Mouse (Mus musculus) heart, adult 2 months (tissue): ENCODE results near the gene Rnf149. TPM values are rescaled to one million over a fixed set of nuclear protein-coding genes. Genes with fewer than 3 reads are reported as not detected.

Experiments used
- DNase-seq, 2 experiments: peaks; one replicate each; pipeline ENCODE4 v3.0.0; 2021
- H3K27ac ChIP-seq: fragments of 200-600 bp; 2 replicates; pipeline ENCODE4 v1.8.1; 2022
- H3K27me3 ChIP-seq: fragments of 200-500 bp; 2 replicates; pipeline ENCODE4 v1.6.1; 2012; ENCODE audit warnings: mild to moderate bottlenecking, low read length, inconsistent platforms, mixed read lengths; ENCODE audit not compliant: control insufficient read depth, insufficient read depth
- H3K36me3 ChIP-seq: fragments of 200-500 bp; 2 replicates; pipeline ENCODE4 v1.6.1; 2012; ENCODE audit warnings: low read length, inconsistent platforms; ENCODE audit not compliant: control insufficient read depth, insufficient read depth
- H3K4me1 ChIP-seq: fragments of 200-500 bp; 2 replicates; pipeline ENCODE4 v1.6.1; 2011; ENCODE audit warnings: low read length; ENCODE audit not compliant: control insufficient read depth, insufficient read depth
- H3K4me3 ChIP-seq: fragments of 200-600 bp; 2 replicates; pipeline ENCODE4 v1.8.1; 2022
- H3K79me2 ChIP-seq: fragments of 200-500 bp; replicated peaks from 2 replicates; pipeline ENCODE4 v1.6.1; 2012; ENCODE audit warnings: mild to moderate bottlenecking, inconsistent platforms, low read length, moderate library complexity, mixed read lengths; ENCODE audit not compliant: control insufficient read depth, insufficient read depth
- H3K9ac ChIP-seq: fragments of 200-500 bp; 2 replicates; pipeline ENCODE4 v1.6.1; 2012; ENCODE audit warnings: low read depth, mild to moderate bottlenecking, control low read depth, inconsistent platforms, low read length, mixed read lengths
- CTCF ChIP-seq: fragments of 200-600 bp; IDR thresholded peaks from 2 replicates; pipeline ENCODE4 v1.8.1; 2022; ENCODE audit warnings: antibody characterized with exemption, mild to moderate bottlenecking, moderate library complexity
- EP300 ChIP-seq: fragments of 200-500 bp; IDR thresholded peaks from 2 replicates; pipeline ENCODE4 v1.6.1; 2011; ENCODE audit warnings: low read depth, low read length, control low read depth; ENCODE audit not compliant: insufficient read depth
- POLR2A ChIP-seq: fragments of 200-500 bp; IDR thresholded peaks from 2 replicates; pipeline ENCODE4 v1.6.1; 2011; ENCODE audit warnings: mild to moderate bottlenecking, low read depth, low read length, control low read depth; ENCODE audit not compliant: insufficient read depth
- WGBS: fragments of 180-500 bp; shearing (Covaris S2); methylation state at CpG from one replicate; pipeline ENCODE4 v1.1.7; 2018; 5-methylcytosine and 5-hydroxymethylcytosine counted together
- intact Hi-C: fragments of 180-260 bp; cut with DNase I; formaldehyde crosslinking; loops from one replicate; pipeline ENCODE4 v1.15.1; 2025
- polyA plus RNA-seq: library from polyadenylated mRNA; depleted of rRNA; stranded (reverse); fragments of >200 nt; gene quantifications from 2 replicates; pipeline ENCODE4 v1.2.3, GENCODE M21; 2012
- total RNA-seq, 2 experiments: library from RNA; stranded (reverse); gene quantifications; 2 replicates each; pipeline ENCODE4 v1.2.3; 2021

Rnf149 gene
- total and polyA plus RNA-seq, 3 experiments, result 3.6 to 8.5 (median 7.0) TPM

GRCm38 (mm10) chr1:39571653-39572052 is 5.6 kb downstream of the Rnf149 start:
- peaks cover 2% of the 10 kb centered on the region for H3K4me1 ChIP-seq
- H3K36me3 ChIP-seq, result no peaks in the 10 kb centered on the region
- H3K79me2 ChIP-seq, result no peaks in the 10 kb centered on the region; the same call in 1 of the 2 replicates
- H3K4me3 ChIP-seq, result no peak overlapping the region
- TF ChIP-seq EP300, result no peak
- no peak for TF ChIP-seq POLR2A
- no peak for TF ChIP-seq CTCF
- WGBS, result 54% methylated on average over 6 of the region's 6 CpGs
- no peaks in the 10 kb centered on the region for H3K27me3 ChIP-seq
- no peak overlapping the region for H3K9ac ChIP-seq
- intact Hi-C loops, result no loop called here
- DNase-seq, result no peak
- no peak overlapping the region for H3K27ac ChIP-seq

- H3K27ac ChIP-seq, result no peak overlapping the region
- H3K27me3 ChIP-seq, result no peaks in the 10 kb centered on the region
- no peak for DNase-seq
- intact Hi-C loops, result no loop called here
- no peak overlapping the region for H3K4me3 ChIP-seq
- no peaks in the 10 kb centered on the region; the same call in 1 of the 2 replicates for H3K79me2 ChIP-seq
- H3K36me3 ChIP-seq, result no peaks in the 10 kb centered on the region
- TF ChIP-seq EP300 (no peak), CTCF (no peak), POLR2A (no peak)
- no peak overlapping the region for H3K9ac ChIP-seq
- H3K4me1 ChIP-seq, result no peaks in the 10 kb centered on the region
Observed at GRCm38 (mm10) chr1:39568079-39568478, 9.1 kb downstream of the Rnf149 start.

- Histone ChIP-seq H3K4me1 (no peaks in the 10 kb centered on the region), H3K36me3 (no peaks in the 10 kb centered on the region), H3K27me3 (no peaks in the 10 kb centered on the region), H3K79me2 (no peaks in the 10 kb centered on the region), H3K4me3 (no peak overlapping the region), H3K9ac (no peak overlapping the region), H3K27ac (no peak overlapping the region)
- WGBS, result 61% methylated on average over 3 of the region's 3 CpGs
- TF ChIP-seq CTCF, result no peak
- TF ChIP-seq POLR2A, result no peak
- TF ChIP-seq EP300, result no peak
- intact Hi-C loops, result no loop called here
- DNase-seq, result no peak
Observed at GRCm38 (mm10) chr1:39564603-39565002, 12.6 kb downstream of the Rnf149 start.

DNA sequence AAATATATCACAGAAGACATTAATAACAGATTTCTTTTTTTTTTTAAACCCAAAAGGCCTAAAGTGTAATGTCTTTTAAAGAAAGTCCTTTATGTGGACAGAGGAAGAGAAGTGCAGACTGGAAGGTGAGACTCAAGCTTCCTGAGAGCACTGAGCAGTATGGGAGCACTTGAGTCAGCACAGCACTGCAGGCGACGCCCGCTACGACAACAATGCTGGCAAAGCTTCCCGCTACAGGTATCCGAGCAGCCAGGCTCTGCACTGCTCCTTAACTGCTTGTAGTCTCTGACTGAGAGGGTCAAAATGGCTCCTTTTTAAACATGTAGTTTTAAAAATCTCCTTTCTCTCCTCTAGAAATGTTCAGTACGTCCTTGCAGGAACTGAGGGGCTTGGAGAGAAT is 14.0 kb downstream of the Rnf149 start:
- H3K4me1 ChIP-seq, result no peaks in the 10 kb centered on the region
- H3K9ac ChIP-seq, result no peak overlapping the region
- no peak for DNase-seq
- WGBS, result 69% methylated on average over 7 of the region's 7 CpGs
- no peak overlapping the region for H3K4me3 ChIP-seq
- no peaks in the 10 kb centered on the region for H3K36me3 ChIP-seq
- no peaks in the 10 kb centered on the region for H3K79me2 ChIP-seq
- H3K27ac ChIP-seq, result no peak overlapping the region
- intact Hi-C loops, result no loop called here
- TF ChIP-seq EP300 (no peak), CTCF (no peak), POLR2A (no peak)
- no peaks in the 10 kb centered on the region for H3K27me3 ChIP-seq

DNA sequence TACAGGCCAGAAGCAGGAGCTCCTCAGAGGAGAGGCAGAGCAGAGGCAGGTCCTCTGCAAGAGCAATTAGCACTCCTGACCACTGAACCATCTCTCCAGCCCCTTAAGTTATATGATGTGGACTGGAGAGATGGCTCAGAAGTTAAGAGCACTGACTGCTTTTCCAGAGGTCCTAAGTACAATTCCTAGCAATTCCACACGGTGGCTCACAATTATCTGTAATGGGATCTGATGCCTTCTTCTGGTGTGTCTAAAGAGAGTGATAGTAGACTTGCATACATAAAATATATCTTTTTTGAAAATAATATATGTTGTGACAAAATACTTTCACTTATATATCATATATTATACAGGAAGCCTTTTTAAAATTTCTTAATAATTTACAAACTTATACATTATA is 15.3 kb downstream of the Rnf149 start:
- Histone ChIP-seq H3K9ac (no peak overlapping the region), H3K79me2 (no peaks in the 10 kb centered on the region; the same call in 1 of the 2 replicates), H3K4me1 (no peaks in the 10 kb centered on the region), H3K4me3 (no peak overlapping the region), H3K36me3 (no peaks in the 10 kb centered on the region), H3K27me3 (no peaks in the 10 kb centered on the region), H3K27ac (no peak overlapping the region)
- no peak for DNase-seq
- intact Hi-C loops, result no loop called here
- WGBS, result 32% methylated on average over 1 of the region's 1 CpGs
- TF ChIP-seq CTCF, result no peak
- no peak for TF ChIP-seq POLR2A
- no peak for TF ChIP-seq EP300

DNA sequence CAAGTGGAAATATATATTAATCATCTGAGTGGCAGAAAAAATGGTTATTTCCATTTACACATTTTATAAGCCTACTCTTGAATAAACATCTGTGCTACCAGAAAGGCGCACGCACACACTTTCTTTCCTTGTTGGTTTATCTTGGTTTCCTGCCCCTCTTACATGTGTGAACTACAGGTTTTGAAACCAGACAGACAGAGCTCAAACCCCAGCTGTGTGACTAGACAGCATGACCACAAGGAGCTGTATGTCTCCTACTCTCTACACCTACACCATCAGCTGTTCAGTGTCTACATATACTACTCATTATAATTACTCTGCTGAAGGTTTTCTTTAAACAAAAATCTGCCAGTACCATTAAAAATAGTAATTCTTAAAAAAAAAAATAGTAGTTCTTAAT is 18.2 kb downstream of the Rnf149 start:
- DNase-seq, result no peak
- Histone ChIP-seq H3K4me1 (no peaks in the 10 kb centered on the region), H3K79me2 (no peaks in the 10 kb centered on the region; the same call in 1 of the 2 replicates), H3K4me3 (no peak overlapping the region), H3K36me3 (no peaks in the 10 kb centered on the region), H3K9ac (no peak overlapping the region), H3K27ac (no peak overlapping the region), H3K27me3 (no peaks in the 10 kb centered on the region)
- TF ChIP-seq CTCF, result no peak
- TF ChIP-seq POLR2A, result no peak
- no peak for TF ChIP-seq EP300
- intact Hi-C loops, result no loop called here
- 99% methylated on average over 2 of the region's 2 CpGs for WGBS
